Mouse (Mus musculus) heart, postnatal 0 days (tissue): ENCODE results near the gene Fam168a.

Experiments
- CTCF ChIP-seq: IDR thresholded peaks from 2 replicates; pipeline ENCODE4 v1.5.1; 2016; ENCODE audit warnings: antibody characterized with exemption, control low read depth, low read depth
- EP300 ChIP-seq: IDR thresholded peaks from 2 replicates; pipeline ENCODE4 v1.6.1; 2016; ENCODE audit warnings: antibody characterized with exemption, low read depth

DNA sequence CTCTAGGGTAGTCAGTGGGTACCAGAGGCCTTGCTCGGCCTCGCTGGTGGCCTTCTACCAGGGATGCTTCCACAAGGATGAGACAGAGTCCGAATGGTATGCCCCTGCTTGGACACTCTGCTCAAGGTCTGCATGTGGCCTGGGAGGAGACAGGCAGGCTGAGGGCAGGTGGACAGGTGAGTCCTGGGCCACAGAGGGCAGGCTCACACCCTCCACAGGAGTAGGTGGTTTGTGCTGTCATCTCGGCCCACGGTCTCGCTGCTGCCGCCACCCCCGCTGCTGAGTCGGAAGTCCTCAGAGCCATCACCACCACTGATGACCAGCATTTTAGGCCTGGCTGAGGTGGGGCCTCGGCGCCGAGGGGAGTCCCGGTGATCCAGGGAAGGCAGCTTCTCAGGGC lies 166.8 kb downstream of the Fam168a start:
- TF ChIP-seq CTCF (no peak), EP300 (no peak)
